Mouse (Mus musculus) kidney, embryonic 14.5 days (tissue): ENCODE data around the gene Rybp. TPM values are rescaled to one million over a fixed set of nuclear protein-coding genes. Genes with fewer than 3 reads are reported as not detected.
A peak's percentile ranks its signal among the peaks of the same experiment; 100 is the strongest.

Experiments used
- ATAC-seq: fragments of 200-750 bp; cut with Nextera tagmentation; 2 replicates; pipeline ENCODE4 v1.8.0; 2017; ENCODE audit warnings: moderate number of reproducible peaks, mild to moderate bottlenecking, moderate TSS enrichment, moderate library complexity; ENCODE audit not compliant: low FRiP score, low TSS enrichment
- H3K27ac ChIP-seq: fragments of 300-500 bp; sonication (generic); 2 replicates; pipeline ENCODE4 v1.5.1; 2014; ENCODE audit warnings: low read depth, mild to moderate bottlenecking, low read length, moderate library complexity, mixed read lengths
- H3K27me3 ChIP-seq: fragments of 300-500 bp; sonication (generic); 2 replicates; pipeline ENCODE4 v1.6.1; 2014; ENCODE audit warnings: mild to moderate bottlenecking, low read length; ENCODE audit not compliant: control insufficient read depth, insufficient read depth
- H3K36me3 ChIP-seq: fragments of 300-500 bp; sonication (generic); 2 replicates; pipeline ENCODE4 v1.6.1; 2014; ENCODE audit warnings: low read length, mixed read lengths; ENCODE audit not compliant: control insufficient read depth, insufficient read depth
- H3K4me1 ChIP-seq: fragments of 300-500 bp; sonication (generic); 2 replicates; pipeline ENCODE4 v1.6.1; 2014; ENCODE audit warnings: low read length, mixed read lengths; ENCODE audit not compliant: control insufficient read depth, insufficient read depth
- H3K4me2 ChIP-seq: fragments of 300-500 bp; sonication (generic); replicated peaks from 2 replicates; pipeline ENCODE4 v1.6.1; 2014; ENCODE audit warnings: low read depth, mild to moderate bottlenecking, low read length
- H3K4me3 ChIP-seq: fragments of 300-500 bp; sonication (generic); 2 replicates; pipeline ENCODE4 v1.5.1; 2014; ENCODE audit warnings: mild to moderate bottlenecking, low read length
- H3K9ac ChIP-seq: fragments of 300-500 bp; sonication (generic); 2 replicates; pipeline ENCODE4 v1.6.1; 2014; ENCODE audit warnings: low read depth, mild to moderate bottlenecking, low read length, moderate library complexity
- H3K9me3 ChIP-seq: fragments of 300-500 bp; sonication (generic); 2 replicates; pipeline ENCODE4 v1.6.1; 2016; ENCODE audit warnings: low read length; ENCODE audit not compliant: control insufficient read depth
- WGBS: fragments of 180-500 bp; shearing (Covaris S2); extraction: QIAGEN DNeasy Blood & Tissue Kit; methylation state at CpG from one replicate; pipeline ENCODE4 v1.1.7; 2014; 5-methylcytosine and 5-hydroxymethylcytosine counted together
- polyA plus RNA-seq: library from polyadenylated mRNA; unstranded; fragments of >200 nt; fragmentation: Nextera tagmentation; extraction: Ambion mirVana; gene quantifications from 2 replicates; pipeline ENCODE4 v1.2.1, GENCODE M21; 2014

The Rybp gene
- polyA plus RNA-seq, 1 experiment from 2014 or later = 12.8 TPM

DNA sequence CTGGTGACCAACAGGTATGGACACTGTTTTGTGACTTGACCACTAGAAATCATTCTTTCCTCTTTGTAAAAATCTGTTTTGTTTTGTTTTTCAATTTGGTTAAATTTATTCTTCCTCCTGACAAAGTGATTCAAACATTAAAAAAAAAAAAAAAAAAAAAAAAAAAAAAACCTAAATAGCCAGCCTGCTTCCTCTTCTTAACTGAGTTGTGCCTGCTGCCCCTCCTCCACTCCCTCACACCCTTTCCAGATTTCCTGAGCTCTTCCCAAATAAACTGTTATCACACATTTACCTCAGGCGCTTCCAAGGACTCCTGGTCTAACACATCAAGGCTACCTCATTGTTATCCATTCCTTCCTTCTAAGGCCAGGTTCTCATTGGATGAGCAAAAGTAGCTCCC lies 76.8 kb downstream of the Rybp start:
- Histone ChIP-seq H3K36me3 (no peaks in the 10 kb centered on the region), H3K4me2 (no peak overlapping the region), H3K27me3 (peaks cover 4% of the 10 kb centered on the region), H3K9ac (no peak overlapping the region), H3K9me3 (no peaks in the 10 kb centered on the region), H3K4me1 (peaks cover 40% of the 10 kb centered on the region), H3K4me3 (no peak overlapping the region), H3K27ac (no peak overlapping the region)
- no peak for ATAC-seq
- WGBS = 89% methylated on average over 1 of the region's 1 CpGs

DNA sequence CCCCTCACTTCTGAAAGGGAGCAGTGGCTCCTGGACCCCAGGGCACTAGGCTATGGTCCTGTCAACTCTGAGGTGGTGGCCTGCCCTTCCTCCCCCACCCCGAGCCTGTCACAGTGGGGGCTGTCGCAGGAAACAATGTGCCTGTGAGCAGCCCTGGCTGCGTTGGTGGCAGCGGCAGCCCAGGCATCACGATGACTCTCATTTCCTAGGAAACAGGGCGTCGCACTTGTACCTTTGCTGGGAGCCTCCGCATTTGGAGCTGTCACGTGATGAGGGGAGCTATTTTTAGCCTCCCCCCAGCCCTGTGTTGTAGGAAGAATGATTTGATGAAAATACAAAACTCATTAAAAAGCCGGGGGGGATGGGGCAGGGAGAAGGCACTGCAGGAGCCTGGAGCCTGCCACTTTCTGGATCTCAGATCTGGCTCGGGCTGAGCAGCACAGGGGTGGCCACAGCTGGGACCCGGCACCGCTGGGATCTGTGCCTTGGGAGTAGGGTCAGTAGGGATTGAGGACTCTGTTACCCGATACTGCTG lies 80.5 kb downstream of the Rybp start:
- WGBS = 3% methylated on average over 14 of the region's 14 CpGs
- no peaks in the 10 kb centered on the region for H3K9me3 ChIP-seq
- peaks cover 4% of the 10 kb centered on the region for H3K27me3 ChIP-seq
- peak overlapping the region; percentile 24; the same call in 1 of the 2 replicates for H3K4me2 ChIP-seq
- no peak overlapping the region for H3K27ac ChIP-seq
- H3K4me3 ChIP-seq = no peak overlapping the region
- peak; percentile 50; the same call in 1 of the 2 replicates for ATAC-seq
- H3K36me3 ChIP-seq = no peaks in the 10 kb centered on the region
- peaks cover 21% of the 10 kb centered on the region for H3K4me1 ChIP-seq
- 0 out of 2 replicates have a peak overlapping the region, but pooled peaks have one; percentile 18 for H3K9ac ChIP-seq

DNA sequence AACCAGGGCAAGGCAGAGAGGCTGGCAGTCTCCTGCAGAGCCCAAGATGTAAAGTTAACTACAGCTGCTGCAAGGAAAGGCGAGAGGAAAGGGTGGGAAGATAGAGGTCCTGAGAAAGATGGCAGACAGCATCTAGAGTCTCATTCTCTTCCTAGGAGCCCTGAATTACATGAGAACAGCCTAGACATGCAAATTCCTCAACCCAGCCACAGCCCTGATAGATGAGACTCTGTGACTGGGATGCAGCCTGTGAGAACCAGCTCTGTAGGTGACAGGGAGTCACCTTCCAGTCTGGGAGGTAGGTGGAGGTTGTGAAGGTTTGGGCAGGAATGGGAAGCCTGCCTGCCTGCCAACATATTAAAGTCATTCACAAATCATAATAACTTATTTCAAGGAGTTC lies 81.0 kb downstream of the Rybp start:
- ATAC-seq = no peak
- H3K9me3 ChIP-seq = no peaks in the 10 kb centered on the region
- WGBS = 50% methylated on average over 1 of the region's 1 CpGs
- H3K4me3 ChIP-seq = no peak overlapping the region
- H3K27ac ChIP-seq = no peak overlapping the region
- H3K9ac ChIP-seq = no peak overlapping the region
- H3K27me3 ChIP-seq = peaks cover 4% of the 10 kb centered on the region
- H3K36me3 ChIP-seq = no peaks in the 10 kb centered on the region
- peaks cover 21% of the 10 kb centered on the region for H3K4me1 ChIP-seq
- H3K4me2 ChIP-seq = no peak overlapping the region

DNA sequence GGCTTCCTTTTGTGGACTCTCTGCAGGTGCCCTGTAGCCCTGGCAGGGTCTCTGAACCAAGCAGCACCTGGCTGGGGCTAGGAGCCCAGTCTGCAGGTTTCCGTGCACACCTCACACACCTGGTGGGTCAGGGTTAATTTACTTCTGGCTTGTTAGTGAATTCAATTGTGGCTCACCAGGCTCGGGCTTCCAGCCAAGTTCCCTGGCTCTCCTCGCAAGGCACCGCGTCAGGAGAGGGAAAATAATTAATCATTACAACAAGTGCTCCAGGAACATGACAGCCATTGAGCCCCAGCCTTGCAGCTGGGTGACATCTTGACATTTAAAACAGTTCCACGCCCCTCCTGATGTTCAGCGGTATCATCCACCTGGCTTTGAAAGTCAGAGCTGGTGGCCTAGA lies 82.8 kb downstream of the Rybp start:
- Histone ChIP-seq H3K4me2 (no peak overlapping the region), H3K9me3 (no peaks in the 10 kb centered on the region), H3K27me3 (peaks cover 4% of the 10 kb centered on the region), H3K4me3 (no peak overlapping the region), H3K4me1 (peaks cover 21% of the 10 kb centered on the region), H3K27ac (no peak overlapping the region), H3K9ac (no peak overlapping the region), H3K36me3 (no peaks in the 10 kb centered on the region)
- ATAC-seq = 0 out of 2 replicates have a peak, but pooled peaks have one; percentile 36
- WGBS = 27% methylated on average over 7 of the region's 7 CpGs

DNA sequence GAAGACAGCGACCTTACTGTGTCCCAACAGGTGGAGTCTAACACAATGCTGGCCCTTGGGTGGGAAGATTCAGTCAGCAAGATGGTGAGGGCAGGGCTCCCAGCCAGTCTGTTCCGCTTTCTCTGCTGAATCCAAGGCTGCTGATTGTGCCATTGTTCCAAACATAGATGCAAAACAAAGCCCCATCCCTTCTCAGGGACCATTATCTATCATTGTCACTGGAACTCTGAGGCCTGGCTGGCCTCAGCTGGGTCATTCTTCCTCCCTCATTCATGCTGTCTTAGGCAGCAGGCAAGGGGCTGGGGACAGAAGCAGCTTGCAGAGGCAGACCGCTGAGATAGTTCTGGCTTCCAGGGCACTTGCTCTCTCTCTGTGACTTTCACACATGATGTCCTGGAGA lies 83.8 kb downstream of the Rybp start:
- H3K4me2 ChIP-seq = no peak overlapping the region
- H3K36me3 ChIP-seq = no peaks in the 10 kb centered on the region
- H3K27me3 ChIP-seq = peaks cover 4% of the 10 kb centered on the region
- H3K4me3 ChIP-seq = no peak overlapping the region
- no peak overlapping the region for H3K27ac ChIP-seq
- 44% methylated on average over 3 of the region's 3 CpGs for WGBS
- no peaks in the 10 kb centered on the region for H3K9me3 ChIP-seq
- H3K4me1 ChIP-seq = peaks cover 21% of the 10 kb centered on the region
- no peak for ATAC-seq
- H3K9ac ChIP-seq = no peak overlapping the region

DNA sequence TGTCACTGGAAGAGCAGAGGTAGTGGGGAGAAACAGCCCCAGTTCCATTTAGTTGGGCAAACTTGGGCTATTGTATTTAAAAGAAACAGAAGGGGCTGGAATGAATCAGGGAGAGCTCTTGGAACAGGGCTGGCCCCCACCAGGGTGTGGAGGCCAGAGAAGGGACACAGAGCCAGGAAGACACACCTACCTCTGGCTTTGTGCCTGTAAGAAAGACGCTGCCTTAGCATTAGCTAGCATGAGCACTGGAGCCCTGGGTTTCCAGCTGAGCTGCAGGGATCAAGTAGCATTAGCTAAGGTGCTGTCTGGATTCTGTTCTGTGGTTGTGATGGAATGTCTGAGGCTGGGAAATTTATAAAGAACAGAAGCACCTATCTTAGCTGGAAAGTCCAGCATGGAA lies 85.2 kb downstream of the Rybp start:
- Histone ChIP-seq H3K9me3 (no peaks in the 10 kb centered on the region), H3K36me3 (no peaks in the 10 kb centered on the region), H3K9ac (no peak overlapping the region), H3K27me3 (peaks cover 4% of the 10 kb centered on the region), H3K4me1 (peaks cover 17% of the 10 kb centered on the region), H3K27ac (no peak overlapping the region), H3K4me2 (no peak overlapping the region), H3K4me3 (no peak overlapping the region)
- no peak for ATAC-seq
- WGBS = 69% methylated on average over 1 of the region's 1 CpGs

DNA sequence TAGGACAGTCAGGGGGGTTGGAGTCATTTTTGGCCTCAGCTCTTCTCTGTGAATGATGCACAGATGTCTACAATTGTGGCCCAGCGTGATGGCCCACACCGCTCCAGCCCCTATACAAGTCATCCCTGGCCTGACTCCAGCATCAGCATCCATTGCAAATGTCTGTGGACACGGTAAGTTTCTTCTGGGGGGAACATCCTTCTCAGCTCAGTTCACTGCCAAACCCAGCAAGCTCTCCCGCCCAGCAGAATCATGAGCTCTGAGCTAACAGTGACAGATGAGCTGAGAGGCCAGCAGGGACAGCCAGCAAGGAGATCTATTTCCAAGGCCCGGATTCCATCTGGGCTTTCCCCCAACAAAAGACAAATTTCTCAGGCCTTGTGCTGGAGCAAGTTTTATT lies 90.2 kb downstream of the Rybp start:
- ATAC-seq = no peak

DNA sequence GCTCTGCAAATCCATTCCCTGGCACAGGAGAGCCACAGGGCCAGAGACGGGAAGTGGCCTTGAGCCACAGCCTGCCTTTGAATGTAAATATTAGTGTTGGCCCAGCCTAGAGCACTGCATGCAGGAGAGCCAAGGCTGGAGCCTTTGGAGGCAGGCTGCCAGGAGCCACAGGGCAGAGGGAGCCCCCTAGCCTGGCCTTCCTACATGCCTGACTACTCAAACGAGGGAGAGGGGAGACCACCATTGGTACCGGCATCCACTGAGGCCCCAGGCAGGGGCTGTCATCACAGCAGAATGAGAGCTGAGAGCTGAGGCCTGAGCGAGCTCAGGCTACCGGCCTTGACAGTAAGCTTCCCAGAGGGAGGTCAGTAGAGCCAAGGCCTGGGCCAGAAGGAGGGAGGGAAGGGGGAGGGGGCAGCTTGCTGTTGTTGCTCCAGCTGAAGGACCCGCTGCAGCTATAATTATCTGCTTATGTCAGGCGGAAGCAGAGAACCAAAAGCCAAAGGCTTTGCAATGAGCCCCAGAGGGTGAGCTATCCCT lies 91.3 kb downstream of the Rybp start:
- Histone ChIP-seq H3K4me1 (peaks cover 23% of the 10 kb centered on the region), H3K4me3 (no peak overlapping the region), H3K4me2 (no peak overlapping the region), H3K27me3 (no peaks in the 10 kb centered on the region), H3K9me3 (no peaks in the 10 kb centered on the region), H3K36me3 (no peaks in the 10 kb centered on the region), H3K9ac (no peak overlapping the region), H3K27ac (peak overlapping the region; percentile 34; the same call in 1 of the 2 replicates)
- WGBS = 9% methylated on average over 7 of the region's 7 CpGs
- ATAC-seq = peak; percentile 70

More for the DNA sequence above, 90.2 kb downstream of the Rybp start:
- Histone ChIP-seq H3K4me3 (no peak overlapping the region), H3K9ac (no peak overlapping the region), H3K36me3 (no peaks in the 10 kb centered on the region), H3K27ac (no peak overlapping the region), H3K4me1 (peaks cover 23% of the 10 kb centered on the region), H3K27me3 (no peaks in the 10 kb centered on the region), H3K4me2 (no peak overlapping the region), H3K9me3 (no peaks in the 10 kb centered on the region)
- 51% methylated on average over 5 of the region's 5 CpGs for WGBS

DNA sequence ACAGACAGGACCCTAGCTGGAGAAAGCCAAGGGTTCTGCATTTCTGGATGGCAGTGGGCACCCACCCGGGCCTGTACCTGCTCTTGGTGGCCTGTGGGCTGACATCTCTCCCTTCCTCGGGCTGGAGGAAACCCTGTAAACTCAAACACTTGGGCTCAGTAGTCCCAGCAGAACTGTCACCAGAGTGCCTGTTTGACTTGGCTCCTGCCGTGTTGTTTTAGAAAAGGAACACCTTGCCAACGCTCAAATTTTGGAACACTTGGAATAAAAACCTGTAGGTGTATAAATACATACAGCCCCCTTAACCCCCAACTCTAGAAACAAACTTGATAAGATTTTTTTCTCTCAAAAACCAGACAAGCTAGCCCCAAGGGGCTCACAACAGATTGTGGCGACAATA lies 92.2 kb downstream of the Rybp start:
- Histone ChIP-seq H3K27ac (peak overlapping the region; percentile 34; the same call in 1 of the 2 replicates), H3K4me2 (no peak overlapping the region), H3K4me1 (peaks cover 23% of the 10 kb centered on the region), H3K27me3 (no peaks in the 10 kb centered on the region), H3K9me3 (no peaks in the 10 kb centered on the region), H3K36me3 (no peaks in the 10 kb centered on the region), H3K4me3 (no peak overlapping the region), H3K9ac (no peak overlapping the region)
- ATAC-seq = no peak
- 55% methylated on average over 5 of the region's 5 CpGs for WGBS
